Mouse (Mus musculus): Measurements from ENCODE around the gene Pnpo. TPM values are rescaled to one million over a fixed set of nuclear protein-coding genes. Genes with fewer than 3 reads are reported as not detected.

Pnpo gene
- polyA plus RNA-seq, 1 experiment: 19.8 TPM

DNA sequence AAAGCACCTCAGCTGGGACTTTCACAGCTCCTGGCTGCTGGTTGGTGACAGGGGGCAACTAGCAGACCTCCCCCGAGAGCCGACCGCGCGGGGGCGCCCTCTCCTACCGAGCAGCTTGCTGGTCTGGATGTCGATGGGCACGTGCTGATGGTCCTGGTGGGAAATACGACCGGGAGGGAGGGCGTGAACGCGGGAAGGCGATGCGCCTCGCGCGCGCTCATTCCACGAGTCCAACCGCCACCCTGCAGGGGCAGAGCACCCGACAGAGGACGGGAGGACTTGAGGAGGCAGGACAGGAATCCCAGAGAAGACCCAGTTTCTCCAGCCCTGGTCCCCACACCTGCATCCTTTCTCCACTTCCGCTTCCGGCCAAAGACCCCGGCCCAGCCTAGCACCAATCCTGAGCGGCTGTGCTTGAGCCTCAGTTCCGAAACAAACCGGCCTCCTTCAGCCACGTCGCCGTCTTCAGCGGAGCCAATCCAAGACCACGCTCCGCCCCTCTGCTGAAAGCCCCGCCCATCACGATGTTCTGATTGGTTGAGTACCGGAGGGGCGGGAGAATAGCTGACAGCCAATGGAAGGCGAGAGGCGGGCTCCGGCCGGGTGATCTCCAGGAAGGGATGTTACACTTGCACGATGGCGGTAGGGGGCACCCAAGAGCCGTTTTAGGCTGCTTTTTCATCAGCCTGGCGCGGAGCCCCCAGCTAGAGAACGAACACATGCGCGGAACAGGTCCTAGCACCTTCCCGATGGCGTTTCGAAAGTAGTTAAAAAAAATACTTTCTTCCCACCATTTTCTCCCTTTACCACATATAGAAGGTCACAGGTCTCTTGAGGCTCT, 27.5 kb downstream of the Pnpo start, which contains the start of gene Cdk5rap3:
Cdk5rap3 (minus strand) TSS at position 453 of the 841 bp plus-strand sequence.
- H3K4me3 ChIP-seq (ENCODE audit: insufficient read depth, low read depth, low read length): peak within 1 kb of the TSS; percentile 75
- no peaks in the 10 kb centered on the region for H3K4me1 ChIP-seq (ENCODE audit: control insufficient read depth, insufficient read depth, insufficient read length, low read length)
- peak within 1 kb of the TSS; percentile 26 for H3K27ac ChIP-seq (replicated peaks; ENCODE audit: low read depth, low read length)

DNA sequence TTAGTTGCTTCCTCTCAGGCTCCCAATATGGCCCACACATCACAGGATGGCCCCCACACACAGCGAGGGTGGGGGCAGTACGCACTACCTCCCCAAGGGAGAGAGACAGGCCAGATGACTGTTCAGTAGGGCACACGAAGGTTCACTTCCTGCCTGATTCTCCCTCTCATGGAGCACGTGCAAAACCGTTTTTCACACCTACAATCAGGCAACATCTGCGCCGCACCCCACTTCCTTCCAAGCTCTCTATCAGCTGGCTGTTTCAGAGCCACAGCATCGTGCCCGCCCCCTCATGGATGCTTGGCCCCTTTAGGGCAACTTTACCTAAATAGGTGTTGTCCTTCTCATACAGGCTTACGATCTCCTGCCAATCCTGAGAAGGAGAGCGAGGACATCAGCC, 31.1 kb downstream of the Pnpo start:
- H3K4me1 ChIP-seq (ENCODE audit: control insufficient read depth, insufficient read depth, insufficient read length, low read length): no peaks in the 10 kb centered on the region
- H3K4me3 ChIP-seq (ENCODE audit: insufficient read depth, low read depth, low read length): no peak overlapping the region
- H3K27ac ChIP-seq (replicated peaks; ENCODE audit: low read depth, low read length): no peak overlapping the region

DNA sequence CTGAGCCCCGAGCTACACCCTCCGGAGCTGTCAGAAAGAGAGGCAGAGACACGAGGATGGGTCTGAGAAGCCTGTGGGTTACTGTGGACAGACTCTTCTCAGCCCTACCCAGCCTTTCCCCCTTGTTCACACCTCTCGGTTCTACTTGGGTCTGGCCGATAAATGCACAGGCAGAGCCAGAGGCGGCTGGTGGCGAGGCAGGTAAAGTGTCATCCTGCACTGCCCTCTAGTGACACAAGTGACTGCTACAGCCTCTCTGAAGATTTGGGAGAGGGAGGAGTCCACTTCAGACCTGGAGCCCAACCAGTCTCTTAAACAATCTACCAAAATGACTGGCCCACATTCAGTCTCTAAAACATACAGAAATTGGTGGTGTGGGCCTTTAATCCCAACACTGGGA, 33.8 kb downstream of the Pnpo start:
- no peak overlapping the region for H3K27ac ChIP-seq (replicated peaks; ENCODE audit: low read depth, low read length)
- no peak overlapping the region for H3K4me3 ChIP-seq (ENCODE audit: insufficient read depth, low read depth, low read length)
- H3K4me1 ChIP-seq (ENCODE audit: control insufficient read depth, insufficient read depth, insufficient read length, low read length): no peaks in the 10 kb centered on the region

DNA sequence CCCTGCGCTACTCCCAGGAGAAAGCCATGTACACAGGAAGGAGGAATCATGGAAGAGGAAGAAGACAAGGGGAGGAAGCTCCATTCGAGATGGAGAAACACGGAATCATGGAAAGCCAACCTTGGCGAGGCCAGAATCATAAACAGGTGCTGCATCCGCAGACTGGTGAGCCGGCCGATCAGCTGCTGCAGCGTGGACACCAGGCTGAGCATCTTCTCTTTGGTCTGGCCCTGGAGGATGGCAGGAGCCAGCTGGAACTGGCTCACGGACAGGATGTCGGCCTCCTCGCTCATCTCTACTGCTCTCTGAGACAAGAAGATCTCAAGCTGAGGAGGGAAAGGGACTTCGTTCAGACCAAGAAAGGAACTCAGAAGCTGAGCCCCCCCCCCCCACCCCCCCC, 35.2 kb downstream of the Pnpo start:
- Histone ChIP-seq H3K27ac (replicated peaks; ENCODE audit: low read depth, low read length) (no peak overlapping the region), H3K4me3 (ENCODE audit: insufficient read depth, low read depth, low read length) (no peak overlapping the region), H3K4me1 (ENCODE audit: control insufficient read depth, insufficient read depth, insufficient read length, low read length) (no peaks in the 10 kb centered on the region)

DNA sequence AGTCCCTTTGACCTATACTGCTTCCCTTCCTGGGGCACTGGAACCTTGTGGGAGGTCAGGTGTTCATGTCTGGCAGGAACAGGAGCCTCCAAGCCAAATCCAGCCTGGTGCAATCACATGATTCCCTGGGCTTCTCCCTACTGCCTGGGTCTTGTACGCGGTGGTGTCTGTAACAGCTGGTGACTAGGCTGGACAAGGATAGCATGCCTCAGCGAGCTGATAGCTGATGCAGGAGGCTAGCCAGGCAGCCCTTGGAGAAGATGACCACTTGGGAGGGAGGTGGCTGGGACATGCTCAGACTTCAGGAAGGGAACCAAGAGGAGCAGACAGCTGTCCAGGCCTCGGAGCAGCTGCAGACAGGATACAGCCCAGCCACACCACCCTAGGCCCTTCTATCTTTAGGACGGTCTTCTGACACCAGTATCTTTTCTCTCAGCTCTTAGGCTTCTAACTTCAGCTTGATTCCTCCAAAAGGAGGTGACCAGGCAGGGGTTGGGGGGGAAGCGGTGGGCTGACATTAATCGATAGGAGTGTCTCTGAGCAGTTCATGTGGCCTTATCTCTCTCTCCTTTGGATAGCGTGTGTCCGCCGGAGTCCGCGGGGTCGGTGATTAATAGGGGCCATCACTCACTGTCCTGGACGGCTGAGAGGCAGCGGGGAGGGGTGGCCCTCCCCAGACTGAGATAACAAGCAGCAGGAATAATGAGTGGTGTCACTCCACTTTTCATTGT, 37.2 kb downstream of the Pnpo start:
- Histone ChIP-seq H3K4me3 (ENCODE audit: insufficient read depth, low read depth, low read length) (no peak overlapping the region), H3K27ac (replicated peaks; ENCODE audit: low read depth, low read length) (peak overlapping the region; percentile 45), H3K4me1 (ENCODE audit: control insufficient read depth, insufficient read depth, insufficient read length, low read length) (no peaks in the 10 kb centered on the region)

DNA sequence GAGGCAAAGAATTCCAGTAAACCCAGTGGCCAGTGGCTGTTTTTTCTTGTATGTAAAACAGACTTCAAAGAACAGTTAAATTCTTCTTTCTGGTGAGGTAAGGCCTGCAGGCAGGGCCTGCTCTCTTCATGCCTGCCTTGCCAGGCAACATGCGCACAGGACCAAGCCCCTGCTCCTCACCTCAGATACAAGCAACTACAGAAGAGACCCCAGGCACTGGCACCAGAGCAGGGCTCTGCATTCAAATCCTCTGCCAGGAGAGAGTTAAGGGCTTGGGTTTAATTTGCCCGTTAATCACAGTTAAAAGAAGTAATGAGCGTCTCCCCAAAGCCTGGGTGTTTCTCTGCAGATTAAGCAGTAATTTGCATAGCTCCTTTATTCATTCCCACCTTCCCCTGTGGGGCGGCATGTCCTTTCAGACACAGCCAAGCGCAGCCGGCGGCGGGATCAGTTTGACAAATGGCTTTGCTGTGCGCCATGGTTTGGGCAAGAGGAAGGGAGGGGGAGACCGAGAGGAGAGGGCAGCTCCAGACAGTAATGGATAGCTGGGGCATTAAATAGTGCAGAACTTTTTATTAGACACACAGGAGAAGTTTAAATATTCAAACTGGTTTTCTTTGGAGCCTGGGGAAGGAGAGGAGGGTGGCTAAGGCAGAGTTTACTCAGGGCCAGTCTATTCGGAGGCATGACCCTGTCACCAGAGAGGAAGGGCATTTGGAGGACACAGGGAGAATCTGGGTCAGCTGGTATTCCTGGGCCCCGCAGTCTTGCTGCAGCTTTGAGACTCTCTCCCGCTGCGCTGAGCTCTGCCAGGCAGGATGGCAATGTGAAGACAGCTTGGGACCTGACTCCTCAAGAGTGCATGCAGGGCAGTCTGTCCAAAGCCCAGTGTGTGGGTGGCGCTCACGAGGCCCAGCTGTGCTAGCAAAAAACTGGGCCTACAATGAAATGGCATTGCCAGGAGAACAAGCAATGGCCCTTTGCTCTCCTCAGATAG, 40.8 kb downstream of the Pnpo start:
- H3K4me1 ChIP-seq (ENCODE audit: control insufficient read depth, insufficient read depth, insufficient read length, low read length): no peaks in the 10 kb centered on the region
- H3K4me3 ChIP-seq (ENCODE audit: insufficient read depth, low read depth, low read length): no peak overlapping the region
- peak overlapping the region; percentile 35 for H3K27ac ChIP-seq (replicated peaks; ENCODE audit: low read depth, low read length)

DNA sequence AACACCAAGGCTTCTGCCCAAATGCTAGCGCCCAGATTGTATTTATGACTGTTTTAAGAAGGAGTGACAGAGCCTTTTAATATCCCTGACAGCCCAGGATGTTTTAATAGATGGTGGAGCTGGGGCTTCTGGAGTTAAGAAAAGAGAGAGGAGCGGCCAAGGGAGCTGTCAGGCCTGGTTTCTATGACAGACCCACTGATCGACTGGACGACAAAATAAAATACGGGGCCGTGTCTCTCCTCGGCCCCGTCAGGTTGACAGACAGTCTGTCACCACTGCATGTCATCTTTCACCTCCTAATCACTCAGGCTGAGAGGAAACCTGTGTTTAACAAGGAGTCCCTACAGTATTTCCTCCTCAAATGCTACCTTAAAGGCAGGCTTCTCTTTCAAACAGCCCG, 42.5 kb downstream of the Pnpo start:
- H3K4me3 ChIP-seq (ENCODE audit: insufficient read depth, low read depth, low read length): no peak overlapping the region
- H3K4me1 ChIP-seq (ENCODE audit: control insufficient read depth, insufficient read depth, insufficient read length, low read length): peaks cover 3% of the 10 kb centered on the region
- no peak overlapping the region for H3K27ac ChIP-seq (replicated peaks; ENCODE audit: low read depth, low read length)

DNA sequence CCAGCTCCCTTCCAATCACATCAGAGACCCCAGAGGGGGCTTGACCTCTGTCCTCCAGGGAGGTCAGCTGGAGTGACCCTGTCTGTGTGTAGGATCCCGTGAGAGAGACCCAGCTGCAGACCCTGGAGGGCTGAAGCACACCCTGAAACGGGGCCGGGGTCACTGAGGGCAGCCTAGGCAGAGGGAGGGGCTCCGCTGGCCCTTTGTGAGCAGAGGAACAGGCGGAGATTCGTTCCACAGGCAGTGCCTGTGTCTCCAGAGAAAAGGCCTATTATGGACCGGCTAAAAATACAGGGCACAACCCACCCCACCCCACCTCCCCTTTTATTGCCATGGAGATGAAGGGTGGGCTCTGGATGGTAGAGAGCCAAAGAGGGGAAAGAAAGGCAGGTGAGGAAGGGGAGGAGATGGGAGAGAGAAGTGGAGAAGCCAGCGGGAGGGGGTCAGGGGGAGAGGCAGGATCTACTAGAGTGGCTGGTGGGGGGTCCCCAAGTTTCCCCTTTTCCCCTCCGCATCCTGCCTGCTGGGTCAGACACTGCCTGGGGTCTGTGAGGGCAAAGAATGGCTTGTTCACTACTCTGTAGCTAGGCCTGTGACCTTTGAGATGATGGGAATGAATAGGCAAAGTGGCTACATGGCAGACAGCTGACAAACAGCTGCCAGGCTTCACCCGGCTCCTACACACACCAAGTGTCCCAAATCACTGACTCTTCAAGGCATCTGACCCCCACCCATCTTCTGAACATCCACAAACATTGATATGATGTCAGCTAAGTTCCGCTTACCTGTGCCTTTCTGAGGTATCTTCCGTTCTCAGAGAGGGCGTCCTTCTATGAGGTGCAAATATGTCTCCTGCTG, 44.1 kb downstream of the Pnpo start:
- Histone ChIP-seq H3K4me1 (ENCODE audit: control insufficient read depth, insufficient read depth, insufficient read length, low read length) (peaks cover 3% of the 10 kb centered on the region), H3K27ac (replicated peaks; ENCODE audit: low read depth, low read length) (no peak overlapping the region), H3K4me3 (ENCODE audit: insufficient read depth, low read depth, low read length) (no peak overlapping the region)

DNA sequence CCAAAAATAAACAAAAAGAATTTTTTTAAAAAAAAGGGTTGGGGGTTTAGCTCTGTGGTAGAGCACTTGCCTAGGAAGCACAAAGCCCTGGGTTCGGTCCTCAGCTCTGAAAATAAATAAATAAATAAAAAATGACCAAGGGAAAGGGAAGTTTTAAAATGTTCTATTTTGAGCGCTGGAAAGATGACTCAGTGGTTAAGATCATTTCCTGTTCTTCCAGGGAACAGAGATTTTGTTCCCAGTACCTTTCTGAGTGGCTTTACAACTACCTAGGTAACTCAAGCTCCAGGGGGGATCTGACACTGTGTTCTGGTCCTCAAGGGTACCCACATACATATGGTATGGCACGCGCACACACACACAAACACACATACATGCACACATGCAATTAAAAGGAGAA, 47.9 kb downstream of the Pnpo start:
- Histone ChIP-seq H3K4me1 (ENCODE audit: control insufficient read depth, insufficient read depth, insufficient read length, low read length) (peaks cover 3% of the 10 kb centered on the region), H3K4me3 (ENCODE audit: insufficient read depth, low read depth, low read length) (no peak overlapping the region), H3K27ac (replicated peaks; ENCODE audit: low read depth, low read length) (no peak overlapping the region; the same call in 1 of the 2 replicates)

DNA sequence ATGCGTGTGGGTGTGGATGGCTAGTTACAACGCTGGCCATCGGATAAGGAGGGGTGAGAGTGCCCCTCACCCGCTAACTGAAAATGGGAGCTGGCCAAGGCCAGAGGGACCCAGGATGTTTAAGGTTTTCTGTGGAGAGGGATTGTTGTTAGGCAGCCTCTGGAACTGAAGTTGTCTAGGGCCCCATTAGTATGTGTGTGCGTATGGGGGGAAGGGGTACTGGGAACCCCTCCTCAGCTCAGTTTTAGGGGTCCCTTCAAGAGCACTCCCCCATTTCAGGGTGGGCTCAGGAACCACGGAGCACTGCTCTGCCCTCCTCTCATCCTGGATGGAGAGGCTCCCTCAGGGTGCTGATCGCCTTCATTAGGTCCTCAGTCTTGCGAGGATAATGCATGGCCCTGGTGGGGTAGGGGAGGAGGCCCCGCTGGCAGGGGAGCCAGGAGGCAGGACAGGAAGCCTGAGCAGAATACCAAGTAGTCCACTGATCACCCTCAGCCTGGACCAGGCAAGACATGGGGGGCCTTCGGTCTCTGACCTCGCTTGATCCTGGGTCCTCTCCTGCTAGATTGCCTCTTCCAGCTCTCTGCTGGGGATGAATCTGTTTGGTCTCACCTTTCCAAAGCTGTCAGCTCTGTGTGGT, 50.5 kb downstream of the Pnpo start:
- peaks cover 3% of the 10 kb centered on the region for H3K4me1 ChIP-seq (ENCODE audit: control insufficient read depth, insufficient read depth, insufficient read length, low read length)
- no peak overlapping the region for H3K27ac ChIP-seq (replicated peaks; ENCODE audit: low read depth, low read length)
- H3K4me3 ChIP-seq (ENCODE audit: insufficient read depth, low read depth, low read length): no peak overlapping the region

DNA sequence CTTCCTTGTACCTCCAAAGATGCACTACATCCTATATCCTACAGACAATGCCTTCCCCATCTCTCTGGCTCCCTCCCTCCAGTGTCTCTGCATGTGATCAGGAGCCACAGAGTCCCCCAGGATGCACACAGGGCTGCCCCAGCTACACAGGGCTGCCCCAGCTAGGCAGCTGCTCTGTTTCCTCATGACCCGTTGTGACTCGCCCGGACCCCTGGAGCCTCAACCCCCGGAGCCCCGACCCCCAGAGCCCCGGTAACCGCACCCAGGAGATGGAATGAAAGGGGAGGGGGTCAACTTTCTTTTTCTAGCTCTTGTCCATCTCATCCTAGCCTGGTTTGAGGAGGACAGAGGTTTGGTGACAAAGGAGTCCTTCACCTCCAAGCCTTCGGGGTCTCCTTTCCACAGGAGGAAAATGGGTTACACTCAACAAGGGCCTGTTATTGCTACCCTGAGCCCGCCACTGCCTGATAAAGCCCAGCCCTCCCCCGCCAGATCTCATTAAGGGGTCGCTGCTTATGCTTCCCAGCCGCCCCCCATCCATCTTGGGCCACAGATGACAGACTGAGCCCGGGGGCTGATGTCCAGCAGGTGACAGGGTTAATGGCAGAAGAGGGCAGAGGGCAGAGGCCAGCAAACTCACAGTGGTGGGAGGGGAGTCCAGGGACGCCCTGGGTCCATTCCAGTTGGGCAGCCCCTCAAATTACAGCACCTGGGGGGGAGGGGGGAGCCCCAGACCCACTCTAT, 51.8 kb downstream of the Pnpo start:
- H3K4me3 ChIP-seq (ENCODE audit: insufficient read depth, low read depth, low read length): no peak overlapping the region
- peaks cover 3% of the 10 kb centered on the region for H3K4me1 ChIP-seq (ENCODE audit: control insufficient read depth, insufficient read depth, insufficient read length, low read length)
- H3K27ac ChIP-seq (replicated peaks; ENCODE audit: low read depth, low read length): no peak overlapping the region

Data from brown adipose tissue, adult 24 weeks (tissue).